Mouse (Mus musculus): ENCODE results near the gene Fam126a.

DNA sequence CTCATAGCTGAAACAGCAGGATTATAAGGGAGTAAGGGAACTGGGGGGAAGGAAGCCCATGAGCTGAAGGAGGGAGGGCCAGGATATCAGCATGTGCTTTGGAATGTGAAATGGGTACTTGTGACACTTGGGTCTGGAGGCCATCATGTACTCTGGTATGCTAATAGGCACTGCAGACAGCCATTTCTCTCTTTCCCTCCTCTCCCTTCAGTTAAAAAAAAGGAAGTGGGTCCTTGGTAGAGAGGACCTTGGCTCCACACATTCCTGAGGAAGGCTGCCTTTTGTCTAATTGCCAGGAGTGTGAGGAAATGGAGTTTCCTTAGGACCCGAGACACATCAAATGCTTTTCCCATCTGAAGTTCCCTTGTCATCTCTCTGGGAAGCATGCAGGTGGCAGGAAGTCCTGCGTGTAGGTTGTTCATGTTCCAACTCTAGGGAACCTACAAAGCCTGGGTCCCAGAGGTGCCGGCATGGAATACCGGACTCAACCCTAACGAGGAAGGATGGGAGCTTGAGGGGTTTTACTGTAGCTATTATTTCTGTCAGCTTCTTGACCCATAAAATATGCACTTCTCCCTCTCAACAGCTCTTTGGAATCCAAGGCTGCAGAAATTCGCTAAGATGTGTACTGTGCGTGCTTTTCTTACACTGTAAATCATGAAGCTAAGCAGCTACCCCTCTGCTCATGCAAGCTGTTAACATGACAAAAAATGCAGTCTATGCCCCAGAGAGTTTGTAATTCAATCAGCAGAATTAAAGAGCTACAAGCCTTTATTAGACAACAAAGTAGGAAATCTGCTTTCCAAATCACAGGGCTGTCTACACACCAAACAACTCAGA is 110.4 kb downstream of the Fam126a start:
- TF ChIP-seq POLR2A (IDR thresholded peaks at IDR 0.05; ENCODE audit: low read depth, low read length) (no peak), CTCF (IDR thresholded peaks at IDR 0.05; ENCODE audit: borderline replicate concordance, insufficient read depth, low read length) (no peak)
